Mouse (Mus musculus) cerebral cortex, adult 2 months (tissue): ENCODE data around the gene Mboat1.

Experiments used
- WGBS: fragments of 180-500 bp; shearing (Covaris S2); methylation state at CpG from one replicate; pipeline ENCODE4 v1.1.7; 2018; 5-methylcytosine and 5-hydroxymethylcytosine counted together

Mboat1 gene

GRCm38 (mm10) chr13:30185959-30186358 lies 49.7 kb downstream of the Mboat1 start:
- 25% methylated on average over 6 of the region's 6 CpGs for WGBS

GRCm38 (mm10) chr13:30186456-30186855 lies 50.2 kb downstream of the Mboat1 start:
- WGBS: 19% methylated on average over 8 of the region's 8 CpGs

- 52% methylated on average over 3 of the region's 3 CpGs for WGBS
Observed at GRCm38 (mm10) chr13:30192031-30192716, 55.9 kb downstream of the Mboat1 start.

- 62% methylated on average over 4 of the region's 4 CpGs for WGBS
Observed at GRCm38 (mm10) chr13:30193363-30193762, 57.1 kb downstream of the Mboat1 start.

- WGBS: 88% methylated on average over 3 of the region's 3 CpGs
Observed at GRCm38 (mm10) chr13:30194834-30195233, 58.5 kb downstream of the Mboat1 start.

- 87% methylated on average over 8 of the region's 8 CpGs for WGBS
Observed at GRCm38 (mm10) chr13:30196661-30197060, 60.4 kb downstream of the Mboat1 start.

- WGBS: 85% methylated on average over 9 of the region's 9 CpGs
Observed at GRCm38 (mm10) chr13:30198101-30198570, 61.8 kb downstream of the Mboat1 start.

GRCm38 (mm10) chr13:30199821-30200220 lies 63.5 kb downstream of the Mboat1 start:
- 85% methylated on average over 4 of the region's 4 CpGs for WGBS

GRCm38 (mm10) chr13:30200737-30201136 lies 64.4 kb downstream of the Mboat1 start:
- 80% methylated on average over 2 of the region's 2 CpGs for WGBS

GRCm38 (mm10) chr13:30203018-30203417 lies 66.7 kb downstream of the Mboat1 start:
- WGBS: 97% methylated on average over 2 of the region's 2 CpGs

- WGBS: 82% methylated on average over 1 of the region's 1 CpGs
Observed at GRCm38 (mm10) chr13:30208176-30208575, 71.9 kb downstream of the Mboat1 start.

GRCm38 (mm10) chr13:30213276-30213675 lies 77.0 kb downstream of the Mboat1 start:
- 68% methylated on average over 9 of the region's 9 CpGs for whole genome bisulfite sequencing

GRCm38 (mm10) chr13:30217588-30218371 lies 81.5 kb downstream of the Mboat1 start:
- WGBS: 84% methylated on average over 12 of the region's 12 CpGs

- 80% methylated on average over 7 of the region's 7 CpGs for WGBS
Observed at GRCm38 (mm10) chr13:30219597-30219996, 83.3 kb downstream of the Mboat1 start.

- WGBS: 68% methylated on average over 3 of the region's 3 CpGs
Observed at GRCm38 (mm10) chr13:30221316-30221715, 85.0 kb downstream of the Mboat1 start.

GRCm38 (mm10) chr13:30224114-30224513 lies 87.8 kb downstream of the Mboat1 start:
- 92% methylated on average over 10 of the region's 10 CpGs for WGBS

- 96% methylated on average over 6 of the region's 6 CpGs for WGBS
Observed at GRCm38 (mm10) chr13:30224659-30225058, 88.4 kb downstream of the Mboat1 start.

GRCm38 (mm10) chr13:30228762-30229161 lies 92.5 kb downstream of the Mboat1 start:
- 88% methylated on average over 5 of the region's 5 CpGs for WGBS

GRCm38 (mm10) chr13:30229625-30230139 lies 93.4 kb downstream of the Mboat1 start:
- WGBS: 83% methylated on average over 9 of the region's 9 CpGs

GRCm38 (mm10) chr13:30235056-30235750 lies 98.9 kb downstream of the Mboat1 start:
- WGBS: 33% methylated on average over 11 of the region's 11 CpGs

GRCm38 (mm10) chr13:30239396-30239795 lies 103.1 kb downstream of the Mboat1 start:
- 74% methylated on average over 6 of the region's 6 CpGs for WGBS

GRCm38 (mm10) chr13:30245573-30245972 lies 109.3 kb downstream of the Mboat1 start:
- WGBS: 96% methylated on average over 4 of the region's 4 CpGs
